Mouse (Mus musculus) lung, postnatal 36 days (tissue): ENCODE data around the gene Mdm2.

Experiments
- DNase-seq: peaks from one replicate; pipeline ENCODE4 v3.0.0; 2022; ENCODE audit warnings: mixed read lengths

Gene Mdm2

DNA sequence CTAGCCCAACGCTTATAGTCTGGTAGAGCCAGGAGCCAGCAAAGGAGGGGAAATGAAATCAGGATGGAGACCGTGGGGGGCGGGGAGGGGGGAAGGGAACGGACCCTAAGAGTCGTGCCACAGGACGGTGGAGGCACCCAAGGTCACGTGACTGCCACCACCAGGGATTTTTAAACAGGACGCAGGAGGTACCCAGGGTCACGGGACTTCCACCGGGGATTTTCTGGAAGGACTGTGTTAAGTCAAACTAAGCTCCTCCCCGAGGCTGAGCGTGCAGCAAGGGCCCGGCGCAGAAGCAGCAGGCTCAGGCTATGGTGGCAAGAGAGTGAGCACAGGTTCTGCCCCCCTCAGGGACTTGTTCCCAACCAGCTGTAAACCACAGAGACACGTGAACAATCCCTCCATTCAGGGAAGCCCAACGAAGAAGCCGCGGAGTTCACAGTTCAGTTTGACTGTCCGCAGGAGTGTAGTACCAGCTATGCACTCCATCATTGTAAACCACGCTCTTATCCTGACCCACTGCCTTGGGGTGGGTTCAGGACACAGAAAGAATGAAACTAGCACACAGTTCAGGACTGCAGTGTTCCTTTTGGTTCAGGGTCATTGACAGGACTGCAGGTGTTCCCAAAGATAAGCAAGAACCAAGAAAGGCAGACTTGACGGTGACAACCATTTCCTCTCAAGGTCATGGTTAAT is 70.5 kb downstream of the Mdm2 start:
- peak; percentile 47 for DNase-seq

DNA sequence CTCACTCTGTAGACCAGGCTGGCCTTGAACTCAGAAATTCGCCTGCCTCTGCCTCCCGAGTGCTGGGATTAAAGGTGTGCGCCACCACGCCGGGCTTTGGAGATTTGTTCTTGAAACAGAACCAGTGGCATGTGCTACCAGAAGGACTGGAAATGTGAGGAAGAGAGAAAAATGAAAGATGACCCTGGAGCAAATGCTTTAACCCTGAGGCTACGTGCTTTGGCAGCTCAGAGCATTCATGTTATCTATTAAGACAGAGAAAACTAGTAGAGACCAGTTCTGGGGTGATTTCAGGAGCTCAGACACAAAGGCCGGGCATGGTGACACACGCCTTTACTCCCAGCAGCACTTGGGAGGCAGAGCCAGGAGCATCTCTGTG is 71.3 kb downstream of the Mdm2 start:
- DNase-seq: no peak
